Mouse (Mus musculus) hindbrain, embryonic 14.5 days (tissue): Measurements from ENCODE around the gene Ttc39b. TPM values are rescaled to one million over a fixed set of nuclear protein-coding genes. Genes with fewer than 3 reads are reported as not detected.

Experiments used
- polyA plus RNA-seq: library from polyadenylated mRNA; unstranded; fragments of >200 nt; fragmentation: Nextera tagmentation; extraction: Ambion mirVana; gene quantifications from 2 replicates; pipeline ENCODE4 v1.2.1, GENCODE M21; 2014

Ttc39b gene
- polyA plus RNA-seq, 1 experiment from 2014 or later = 8.2 TPM

Other genes with a start within 250 kb of the Ttc39b start
- 62.6 and 66.5 TPM in 2 replicates for gene Snapc3, start 93.5 kb upstream of the Ttc39b start, polyA plus RNA-seq
- 308 and 330 TPM in 2 replicates for gene Psip1, start 162.2 kb upstream of the Ttc39b start, polyA plus RNA-seq
- 3.0 and 3.5 TPM in 2 replicates for gene Ccdc171, start 201.3 kb upstream of the Ttc39b start, polyA plus RNA-seq